Mouse (Mus musculus): ENCODE measurements around the gene Rreb1. TPM values are rescaled to one million over a fixed set of nuclear protein-coding genes. Genes with fewer than 3 reads are reported as not detected.

Gene Rreb1
- polyA plus RNA-seq, 1 experiment = 31.5 TPM

DNA sequence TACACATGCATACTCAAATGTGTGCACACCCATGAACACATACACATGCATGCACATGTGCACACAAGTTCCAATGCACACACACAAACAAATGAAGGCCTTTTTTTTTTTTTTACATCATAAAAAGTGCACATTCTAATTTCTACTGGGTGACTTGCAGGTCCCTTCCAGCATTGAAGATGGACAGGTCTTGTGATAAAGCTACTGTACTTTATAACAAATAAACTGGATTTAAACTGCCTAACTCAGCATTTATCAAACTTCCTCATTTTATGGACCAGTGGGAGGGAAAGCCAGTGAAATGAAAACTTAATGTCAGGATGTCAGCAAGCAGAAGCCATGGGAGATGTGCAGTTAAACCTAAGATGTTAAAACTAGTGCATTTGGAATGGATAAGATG, 1.5 kb upstream of the Rreb1 start:
- Histone ChIP-seq H3K9me3 (replicated peaks; ENCODE audit: control insufficient read depth, insufficient read depth, low read length, poor library complexity, severe bottlenecking) (no peaks in the 10 kb centered on the region), H3K9ac (ENCODE audit: low read depth, poor library complexity, severe bottlenecking) (no peak overlapping the region), H3K27me3 (ENCODE audit: control insufficient read depth, insufficient read depth, low read length, poor library complexity, severe bottlenecking) (peaks cover 2% of the 10 kb centered on the region), H3K27ac (ENCODE audit: insufficient read depth, low read length) (no peak overlapping the region), H3K4me3 (ENCODE audit: low read depth, low read length) (no peak overlapping the region), H3K4me1 (ENCODE audit: control insufficient read depth, insufficient read depth, low read length) (peaks cover 4% of the 10 kb centered on the region), H3K36me3 (ENCODE audit: control insufficient read depth, insufficient read depth, low read length, poor library complexity, severe bottlenecking) (no peaks in the 10 kb centered on the region)
- TF ChIP-seq POLR2A (IDR thresholded peaks at IDR 0.05; ENCODE audit: insufficient read depth, low read length) (no peak), EP300 (IDR thresholded peaks at IDR 0.05; ENCODE audit: insufficient read depth, low read depth, low read length) (no peak), CTCF (IDR thresholded peaks at IDR 0.05; ENCODE audit: low read depth, low read length) (no peak)

DNA sequence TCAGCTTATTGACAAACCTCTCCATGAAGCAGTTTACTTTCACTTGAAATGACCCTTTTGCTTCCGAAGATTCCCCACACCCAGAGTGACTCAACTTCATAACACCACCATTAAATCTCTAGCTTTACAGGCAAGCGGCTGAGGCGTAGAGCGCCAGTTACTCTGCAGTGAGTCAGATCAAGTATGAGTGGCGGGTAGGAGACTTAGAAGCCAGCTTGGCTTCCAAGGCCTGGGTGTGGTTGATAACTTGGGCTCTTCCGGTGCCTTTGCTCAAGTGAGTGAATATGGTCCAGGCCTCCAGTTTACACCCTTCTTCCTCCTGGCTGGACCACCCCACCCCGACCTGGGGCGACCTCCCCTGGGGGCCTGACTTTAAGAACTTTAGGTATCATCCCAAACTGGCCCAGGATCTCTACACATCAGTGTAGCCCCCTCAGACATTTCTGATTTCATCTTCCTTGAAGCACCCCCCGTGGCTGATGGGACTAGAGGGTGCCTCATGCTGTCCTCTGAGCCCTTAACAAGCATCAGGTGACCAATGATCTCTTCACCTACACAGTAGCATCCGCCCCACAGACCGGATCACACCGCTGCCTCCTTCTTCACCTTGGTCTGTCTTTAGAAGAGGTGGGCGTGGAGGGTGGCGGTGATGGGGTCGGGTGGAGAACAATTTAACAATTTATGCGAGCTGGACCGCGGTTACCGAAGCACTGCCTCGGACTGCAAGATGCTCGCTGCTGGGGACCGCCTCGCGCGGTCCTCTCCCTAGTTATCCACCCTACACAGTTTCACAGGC, 651 bp upstream of the Rreb1 start:
- H3K9me3 ChIP-seq (replicated peaks; ENCODE audit: control insufficient read depth, insufficient read depth, low read length, poor library complexity, severe bottlenecking) = no peaks in the 10 kb centered on the region
- no peak for TF ChIP-seq CTCF (IDR thresholded peaks at IDR 0.05; ENCODE audit: low read depth, low read length)
- 0 out of 2 replicates have a peak, but pooled peaks have one; percentile 17 for TF ChIP-seq EP300 (IDR thresholded peaks at IDR 0.05; ENCODE audit: insufficient read depth, low read depth, low read length)
- H3K36me3 ChIP-seq (ENCODE audit: control insufficient read depth, insufficient read depth, low read length, poor library complexity, severe bottlenecking) = no peaks in the 10 kb centered on the region
- no peak overlapping the region for H3K27ac ChIP-seq (ENCODE audit: insufficient read depth, low read length)
- peak overlapping the region; percentile 83 for H3K4me3 ChIP-seq (ENCODE audit: low read depth, low read length)
- peaks cover 2% of the 10 kb centered on the region for H3K27me3 ChIP-seq (ENCODE audit: control insufficient read depth, insufficient read depth, low read length, poor library complexity, severe bottlenecking)
- peak overlapping the region; percentile 65 for H3K9ac ChIP-seq (ENCODE audit: low read depth, poor library complexity, severe bottlenecking)
- peaks cover 4% of the 10 kb centered on the region for H3K4me1 ChIP-seq (ENCODE audit: control insufficient read depth, insufficient read depth, low read length)

DNA sequence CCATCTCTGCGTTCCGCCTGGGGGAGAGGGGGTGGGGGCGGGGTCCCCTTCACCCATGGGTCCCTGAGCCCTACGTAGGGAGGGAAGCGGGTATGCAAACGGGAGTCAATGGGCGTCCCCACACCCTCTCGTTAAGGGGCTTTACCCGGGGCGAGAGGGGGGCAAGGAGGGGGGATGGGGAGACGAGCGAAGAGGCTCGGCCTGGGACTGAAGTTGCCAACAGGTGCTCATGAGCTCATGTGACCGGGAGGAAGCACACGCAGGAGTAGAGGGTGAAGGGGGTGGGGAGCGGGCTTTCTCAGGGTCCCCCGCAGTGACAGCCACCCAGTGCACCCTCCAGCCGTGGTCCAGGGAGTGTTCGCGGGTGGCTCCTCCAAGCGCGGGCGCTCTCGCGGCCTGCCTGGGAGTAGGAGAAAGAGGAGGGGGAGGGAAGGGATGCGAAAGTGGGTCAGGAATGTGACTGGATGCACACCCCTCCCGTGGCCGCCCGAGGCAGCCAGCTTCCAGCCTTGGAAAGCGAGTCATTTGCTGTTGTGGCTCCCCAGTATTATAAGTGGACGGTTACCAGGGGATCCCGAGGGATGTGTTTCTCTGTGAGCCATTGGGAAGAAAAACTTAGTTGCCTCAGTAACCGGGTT, 513 bp downstream of the Rreb1 start:
- Histone ChIP-seq H3K4me1 (ENCODE audit: control insufficient read depth, insufficient read depth, low read length) (peaks cover 1% of the 10 kb centered on the region), H3K4me3 (ENCODE audit: low read depth, low read length) (peak overlapping the region; percentile 83), H3K36me3 (ENCODE audit: control insufficient read depth, insufficient read depth, low read length, poor library complexity, severe bottlenecking) (no peaks in the 10 kb centered on the region), H3K9me3 (replicated peaks; ENCODE audit: control insufficient read depth, insufficient read depth, low read length, poor library complexity, severe bottlenecking) (no peaks in the 10 kb centered on the region), H3K9ac (ENCODE audit: low read depth, poor library complexity, severe bottlenecking) (peak overlapping the region; percentile 65), H3K27ac (ENCODE audit: insufficient read depth, low read length) (no peak overlapping the region), H3K27me3 (ENCODE audit: control insufficient read depth, insufficient read depth, low read length, poor library complexity, severe bottlenecking) (peaks cover 2% of the 10 kb centered on the region)
- TF ChIP-seq CTCF (IDR thresholded peaks at IDR 0.05; ENCODE audit: low read depth, low read length) = no peak

- no peak overlapping the region for H3K9ac ChIP-seq (ENCODE audit: low read depth, poor library complexity, severe bottlenecking)
Observed at GRCm38 (mm10) chr13:37779251-37779667, 1.1 kb downstream of the Rreb1 start.

DNA sequence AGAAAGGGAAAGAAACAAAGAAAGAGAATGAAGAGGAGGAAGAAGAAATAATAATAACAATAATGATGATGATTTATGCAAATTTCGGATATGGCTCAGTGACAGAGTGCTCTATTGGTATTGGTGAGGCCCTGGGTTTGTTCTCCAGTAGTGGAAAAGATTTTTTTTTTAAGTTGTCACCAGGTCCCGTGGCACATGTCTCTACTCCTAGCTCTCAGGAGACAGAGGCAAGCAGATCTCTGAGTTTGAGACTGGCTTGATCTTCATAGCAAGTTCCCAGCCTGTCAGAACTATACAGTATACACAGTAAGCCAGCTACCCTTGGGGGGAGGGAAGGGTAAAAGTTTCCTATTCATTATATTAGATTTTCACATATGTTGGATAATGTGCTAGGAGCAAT, 3.4 kb downstream of the Rreb1 start:
- TF ChIP-seq CTCF (IDR thresholded peaks at IDR 0.05; ENCODE audit: low read depth, low read length) = no peak
- TF ChIP-seq EP300 (IDR thresholded peaks at IDR 0.05; ENCODE audit: insufficient read depth, low read depth, low read length) = no peak
- no peak for TF ChIP-seq POLR2A (IDR thresholded peaks at IDR 0.05; ENCODE audit: insufficient read depth, low read length)
- H3K36me3 ChIP-seq (ENCODE audit: control insufficient read depth, insufficient read depth, low read length, poor library complexity, severe bottlenecking) = no peaks in the 10 kb centered on the region
- no peaks in the 10 kb centered on the region for H3K9me3 ChIP-seq (replicated peaks; ENCODE audit: control insufficient read depth, insufficient read depth, low read length, poor library complexity, severe bottlenecking)
- no peaks in the 10 kb centered on the region for H3K4me1 ChIP-seq (ENCODE audit: control insufficient read depth, insufficient read depth, low read length)
- no peak overlapping the region for H3K9ac ChIP-seq (ENCODE audit: low read depth, poor library complexity, severe bottlenecking)
- H3K4me3 ChIP-seq (ENCODE audit: low read depth, low read length) = no peak overlapping the region
- no peak overlapping the region for H3K27ac ChIP-seq (ENCODE audit: insufficient read depth, low read length)
- peaks cover 2% of the 10 kb centered on the region; the same call in 1 of the 2 replicates for H3K27me3 ChIP-seq (ENCODE audit: control insufficient read depth, insufficient read depth, low read length, poor library complexity, severe bottlenecking)

More at GRCm38 (mm10) chr13:37779251-37779667, 1.1 kb downstream of the Rreb1 start:
- Histone ChIP-seq H3K9me3 (replicated peaks; ENCODE audit: control insufficient read depth, insufficient read depth, low read length, poor library complexity, severe bottlenecking) (no peaks in the 10 kb centered on the region), H3K4me3 (ENCODE audit: low read depth, low read length) (peak overlapping the region; percentile 83), H3K27me3 (ENCODE audit: control insufficient read depth, insufficient read depth, low read length, poor library complexity, severe bottlenecking) (peaks cover 2% of the 10 kb centered on the region), H3K36me3 (ENCODE audit: control insufficient read depth, insufficient read depth, low read length, poor library complexity, severe bottlenecking) (no peaks in the 10 kb centered on the region), H3K4me1 (ENCODE audit: control insufficient read depth, insufficient read depth, low read length) (no peaks in the 10 kb centered on the region), H3K27ac (ENCODE audit: insufficient read depth, low read length) (no peak overlapping the region)
- no peak for TF ChIP-seq CTCF (IDR thresholded peaks at IDR 0.05; ENCODE audit: low read depth, low read length)
- TF ChIP-seq EP300 (IDR thresholded peaks at IDR 0.05; ENCODE audit: insufficient read depth, low read depth, low read length) = no peak
- TF ChIP-seq POLR2A (IDR thresholded peaks at IDR 0.05; ENCODE audit: insufficient read depth, low read length) = no peak

DNA sequence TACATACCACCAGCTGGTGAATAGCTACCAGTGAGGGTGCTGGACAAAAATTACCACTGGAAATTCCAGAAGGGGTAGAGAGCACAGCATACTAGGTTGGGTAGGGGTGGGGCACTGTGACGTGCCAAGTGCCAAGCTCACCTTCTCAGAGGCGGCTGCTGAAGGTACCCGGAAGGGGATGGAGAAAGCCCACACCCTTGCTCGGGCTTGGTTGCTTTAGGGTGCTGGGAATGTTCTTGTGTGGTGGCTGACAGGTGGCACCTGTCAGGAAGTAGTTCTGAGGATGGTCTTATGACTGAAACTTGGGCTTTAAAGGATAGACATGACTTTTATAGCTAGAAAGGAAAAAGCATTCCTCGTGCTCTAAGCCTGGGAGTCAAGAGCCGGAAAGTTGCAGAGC, 3.9 kb downstream of the Rreb1 start:
- no peaks in the 10 kb centered on the region for H3K9me3 ChIP-seq (replicated peaks; ENCODE audit: control insufficient read depth, insufficient read depth, low read length, poor library complexity, severe bottlenecking)
- no peaks in the 10 kb centered on the region for H3K4me1 ChIP-seq (ENCODE audit: control insufficient read depth, insufficient read depth, low read length)
- peaks cover 2% of the 10 kb centered on the region; the same call in 1 of the 2 replicates for H3K27me3 ChIP-seq (ENCODE audit: control insufficient read depth, insufficient read depth, low read length, poor library complexity, severe bottlenecking)
- H3K27ac ChIP-seq (ENCODE audit: insufficient read depth, low read length) = no peak overlapping the region
- no peaks in the 10 kb centered on the region for H3K36me3 ChIP-seq (ENCODE audit: control insufficient read depth, insufficient read depth, low read length, poor library complexity, severe bottlenecking)
- TF ChIP-seq POLR2A (IDR thresholded peaks at IDR 0.05; ENCODE audit: insufficient read depth, low read length) (no peak), EP300 (IDR thresholded peaks at IDR 0.05; ENCODE audit: insufficient read depth, low read depth, low read length) (no peak), CTCF (IDR thresholded peaks at IDR 0.05; ENCODE audit: low read depth, low read length) (no peak)
- H3K4me3 ChIP-seq (ENCODE audit: low read depth, low read length) = no peak overlapping the region
- no peak overlapping the region for H3K9ac ChIP-seq (ENCODE audit: low read depth, poor library complexity, severe bottlenecking)

All from ES-Bruce4 (cell line).